Mouse (Mus musculus) erythroblast, embryonic 14.5 days (primary cell): ENCODE results near the gene Nfkbie.

ENCODE experiments used
- GATA1 ChIP-seq: IDR thresholded peaks from 2 replicates; pipeline ENCODE4 v1.6.1; 2012; ENCODE audit warnings: low read length, inconsistent platforms, mixed read lengths
- TAL1 ChIP-seq: IDR thresholded peaks from 3 replicates; pipeline ENCODE4 v1.6.1; 2012; ENCODE audit warnings: low read length, inconsistent platforms, mixed read lengths

GRCm38 (mm10) chr17:45594881-45595735 lies 39.6 kb downstream of the Nfkbie start:
- TF ChIP-seq TAL1: no peak
- no peak for TF ChIP-seq GATA1
